Mouse (Mus musculus): ENCODE measurements around the gene Gm14525.
"Not testable (repeated sequence)": the region's sequence is repeated elsewhere in the genome, so short reads cannot be mapped to it uniquely, and the experiment has no call there.

- TF ChIP-seq POLR2A, CTCF (IDR thresholded peaks at IDR 0.05; ENCODE audit: insufficient read depth, low read depth, low read length): not testable (repeated sequence)
Measured at GRCm38 (mm10) chrX:26702538-26702937, at the start of gene Gm14525.

Data from olfactory bulb, adult 2 months (tissue).